Mouse (Mus musculus): ENCODE data around the gene Zranb3. TPM values are rescaled to one million over a fixed set of nuclear protein-coding genes. Genes with fewer than 3 reads are reported as not detected.

Zranb3 gene
- polyA plus RNA-seq, 1 experiment from 2014 or later = 11.3 TPM

- H3K4me1 ChIP-seq (replicated peaks; ENCODE audit: control insufficient read depth, insufficient read depth, low read length) = no peaks in the 10 kb centered on the region
- 70% methylated on average over 1 of the region's 2 CpGs for WGBS
- H3K36me3 ChIP-seq (ENCODE audit: control insufficient read depth, insufficient read depth, low read length) = no peaks in the 10 kb centered on the region
- no peak overlapping the region for H3K9ac ChIP-seq (ENCODE audit: low read depth, low read length)
- H3K27me3 ChIP-seq (ENCODE audit: control insufficient read depth, insufficient read depth, low read length) = no peaks in the 10 kb centered on the region
- no peak for DNase-seq (ENCODE audit: low spot score)
- no peak for ATAC-seq (ENCODE audit: low FRiP score)
- no peak overlapping the region for H3K27ac ChIP-seq (ENCODE audit: low read depth, low read length)
- no peaks in the 10 kb centered on the region for H3K9me3 ChIP-seq (ENCODE audit: control insufficient read depth, low read length)
- H3K4me2 ChIP-seq (replicated peaks; ENCODE audit: low read depth, low read length) = no peak overlapping the region
- no peak overlapping the region for H3K4me3 ChIP-seq (ENCODE audit: low read depth, low read length)
Observed at GRCm38 (mm10) chr1:128094686-128095085, 8.2 kb downstream of the Zranb3 start.

- Histone ChIP-seq H3K27ac (ENCODE audit: low read depth, low read length) (no peak overlapping the region), H3K4me3 (ENCODE audit: low read depth, low read length) (no peak overlapping the region), H3K4me2 (replicated peaks; ENCODE audit: low read depth, low read length) (no peak overlapping the region), H3K4me1 (replicated peaks; ENCODE audit: control insufficient read depth, insufficient read depth, low read length) (no peaks in the 10 kb centered on the region), H3K36me3 (ENCODE audit: control insufficient read depth, insufficient read depth, low read length) (no peaks in the 10 kb centered on the region), H3K9ac (ENCODE audit: low read depth, low read length) (no peak overlapping the region), H3K27me3 (ENCODE audit: control insufficient read depth, insufficient read depth, low read length) (no peaks in the 10 kb centered on the region), H3K9me3 (ENCODE audit: control insufficient read depth, low read length) (no peaks in the 10 kb centered on the region)
- WGBS = 82% methylated on average over 7 of the region's 7 CpGs
- DNase-seq (ENCODE audit: low spot score) (no peak), ATAC-seq (ENCODE audit: low FRiP score) (no peak)
Observed at GRCm38 (mm10) chr1:128082800-128083199, 20.0 kb downstream of the Zranb3 start.

- Histone ChIP-seq H3K9me3 (ENCODE audit: control insufficient read depth, low read length) (no peaks in the 10 kb centered on the region), H3K27me3 (ENCODE audit: control insufficient read depth, insufficient read depth, low read length) (no peaks in the 10 kb centered on the region), H3K27ac (ENCODE audit: low read depth, low read length) (no peak overlapping the region), H3K4me3 (ENCODE audit: low read depth, low read length) (no peak overlapping the region), H3K4me2 (replicated peaks; ENCODE audit: low read depth, low read length) (no peak overlapping the region), H3K4me1 (replicated peaks; ENCODE audit: control insufficient read depth, insufficient read depth, low read length) (no peaks in the 10 kb centered on the region), H3K36me3 (ENCODE audit: control insufficient read depth, insufficient read depth, low read length) (no peaks in the 10 kb centered on the region), H3K9ac (ENCODE audit: low read depth, low read length) (no peak overlapping the region)
- DNase-seq (ENCODE audit: low spot score) (no peak), ATAC-seq (ENCODE audit: low FRiP score) (no peak)
- WGBS = 92% methylated on average over 7 of the region's 7 CpGs
Observed at GRCm38 (mm10) chr1:128081873-128082272, 21.0 kb downstream of the Zranb3 start.

- Histone ChIP-seq H3K4me2 (replicated peaks; ENCODE audit: low read depth, low read length) (no peak overlapping the region), H3K36me3 (ENCODE audit: control insufficient read depth, insufficient read depth, low read length) (no peaks in the 10 kb centered on the region)
- 90% methylated on average over 5 of the region's 5 CpGs for WGBS
Observed at GRCm38 (mm10) chr1:128080936-128081696, 21.7 kb downstream of the Zranb3 start.

GRCm38 (mm10) chr1:128078646-128079045, 24.2 kb downstream of the Zranb3 start:
- no peak for ATAC-seq (ENCODE audit: low FRiP score)
- H3K9me3 ChIP-seq (ENCODE audit: control insufficient read depth, low read length) = no peaks in the 10 kb centered on the region
- no peak overlapping the region for H3K4me3 ChIP-seq (ENCODE audit: low read depth, low read length)
- no peak for DNase-seq (ENCODE audit: low spot score)
- no peaks in the 10 kb centered on the region for H3K27me3 ChIP-seq (ENCODE audit: control insufficient read depth, insufficient read depth, low read length)
- no peak overlapping the region for H3K27ac ChIP-seq (ENCODE audit: low read depth, low read length)
- no peaks in the 10 kb centered on the region for H3K4me1 ChIP-seq (replicated peaks; ENCODE audit: control insufficient read depth, insufficient read depth, low read length)
- no peak overlapping the region for H3K4me2 ChIP-seq (replicated peaks; ENCODE audit: low read depth, low read length)
- no peaks in the 10 kb centered on the region for H3K36me3 ChIP-seq (ENCODE audit: control insufficient read depth, insufficient read depth, low read length)
- H3K9ac ChIP-seq (ENCODE audit: low read depth, low read length) = no peak overlapping the region
- 97% methylated on average over 1 of the region's 1 CpGs for WGBS

More at GRCm38 (mm10) chr1:128080936-128081696, 21.7 kb downstream of the Zranb3 start:
- no peak overlapping the region for H3K9ac ChIP-seq (ENCODE audit: low read depth, low read length)
- no peaks in the 10 kb centered on the region for H3K27me3 ChIP-seq (ENCODE audit: control insufficient read depth, insufficient read depth, low read length)
- H3K4me1 ChIP-seq (replicated peaks; ENCODE audit: control insufficient read depth, insufficient read depth, low read length) = no peaks in the 10 kb centered on the region
- no peak overlapping the region for H3K27ac ChIP-seq (ENCODE audit: low read depth, low read length)
- no peak overlapping the region for H3K4me3 ChIP-seq (ENCODE audit: low read depth, low read length)
- ATAC-seq (ENCODE audit: low FRiP score) (no peak), DNase-seq (ENCODE audit: low spot score) (no peak)
- no peaks in the 10 kb centered on the region for H3K9me3 ChIP-seq (ENCODE audit: control insufficient read depth, low read length)

GRCm38 (mm10) chr1:128077788-128078187, 25.1 kb downstream of the Zranb3 start:
- no peaks in the 10 kb centered on the region for H3K9me3 ChIP-seq (ENCODE audit: control insufficient read depth, low read length)
- ATAC-seq (ENCODE audit: low FRiP score) (no peak), DNase-seq (ENCODE audit: low spot score) (no peak)
- no peaks in the 10 kb centered on the region for H3K4me1 ChIP-seq (replicated peaks; ENCODE audit: control insufficient read depth, insufficient read depth, low read length)
- no peaks in the 10 kb centered on the region for H3K27me3 ChIP-seq (ENCODE audit: control insufficient read depth, insufficient read depth, low read length)
- H3K4me2 ChIP-seq (replicated peaks; ENCODE audit: low read depth, low read length) = no peak overlapping the region
- H3K36me3 ChIP-seq (ENCODE audit: control insufficient read depth, insufficient read depth, low read length) = no peaks in the 10 kb centered on the region
- H3K27ac ChIP-seq (ENCODE audit: low read depth, low read length) = no peak overlapping the region
- no peak overlapping the region for H3K9ac ChIP-seq (ENCODE audit: low read depth, low read length)
- WGBS = 90% methylated on average over 2 of the region's 2 CpGs
- H3K4me3 ChIP-seq (ENCODE audit: low read depth, low read length) = no peak overlapping the region

- Histone ChIP-seq H3K27me3 (ENCODE audit: control insufficient read depth, insufficient read depth, low read length) (no peaks in the 10 kb centered on the region), H3K4me3 (ENCODE audit: low read depth, low read length) (no peak overlapping the region), H3K36me3 (ENCODE audit: control insufficient read depth, insufficient read depth, low read length) (no peaks in the 10 kb centered on the region), H3K9ac (ENCODE audit: low read depth, low read length) (no peak overlapping the region), H3K9me3 (ENCODE audit: control insufficient read depth, low read length) (no peaks in the 10 kb centered on the region), H3K4me2 (replicated peaks; ENCODE audit: low read depth, low read length) (no peak overlapping the region), H3K4me1 (replicated peaks; ENCODE audit: control insufficient read depth, insufficient read depth, low read length) (no peaks in the 10 kb centered on the region), H3K27ac (ENCODE audit: low read depth, low read length) (no peak overlapping the region)
- DNase-seq (ENCODE audit: low spot score) = no peak
- WGBS = 82% methylated on average over 8 of the region's 8 CpGs
- no peak for ATAC-seq (ENCODE audit: low FRiP score)
Observed at GRCm38 (mm10) chr1:128076791-128077479, 25.9 kb downstream of the Zranb3 start.

- DNase-seq (ENCODE audit: low spot score) = no peak
- H3K36me3 ChIP-seq (ENCODE audit: control insufficient read depth, insufficient read depth, low read length) = no peaks in the 10 kb centered on the region
- H3K4me1 ChIP-seq (replicated peaks; ENCODE audit: control insufficient read depth, insufficient read depth, low read length) = no peaks in the 10 kb centered on the region
- H3K9me3 ChIP-seq (ENCODE audit: control insufficient read depth, low read length) = no peaks in the 10 kb centered on the region
- 98% methylated on average over 6 of the region's 6 CpGs for WGBS
- H3K9ac ChIP-seq (ENCODE audit: low read depth, low read length) = no peak overlapping the region
- no peak overlapping the region for H3K27ac ChIP-seq (ENCODE audit: low read depth, low read length)
- no peaks in the 10 kb centered on the region for H3K27me3 ChIP-seq (ENCODE audit: control insufficient read depth, insufficient read depth, low read length)
- no peak overlapping the region for H3K4me3 ChIP-seq (ENCODE audit: low read depth, low read length)
- no peak for ATAC-seq (ENCODE audit: low FRiP score)
- H3K4me2 ChIP-seq (replicated peaks; ENCODE audit: low read depth, low read length) = no peak overlapping the region
Observed at GRCm38 (mm10) chr1:128073051-128073450, 29.8 kb downstream of the Zranb3 start.

- Histone ChIP-seq H3K36me3 (ENCODE audit: control insufficient read depth, insufficient read depth, low read length) (no peaks in the 10 kb centered on the region), H3K9ac (ENCODE audit: low read depth, low read length) (no peak overlapping the region), H3K4me2 (replicated peaks; ENCODE audit: low read depth, low read length) (no peak overlapping the region), H3K9me3 (ENCODE audit: control insufficient read depth, low read length) (no peaks in the 10 kb centered on the region), H3K4me1 (replicated peaks; ENCODE audit: control insufficient read depth, insufficient read depth, low read length) (no peaks in the 10 kb centered on the region), H3K4me3 (ENCODE audit: low read depth, low read length) (no peak overlapping the region), H3K27ac (ENCODE audit: low read depth, low read length) (no peak overlapping the region), H3K27me3 (ENCODE audit: control insufficient read depth, insufficient read depth, low read length) (no peaks in the 10 kb centered on the region)
- ATAC-seq (ENCODE audit: low FRiP score) (no peak), DNase-seq (ENCODE audit: low spot score) (no peak)
- WGBS = 93% methylated on average over 3 of the region's 3 CpGs
Observed at GRCm38 (mm10) chr1:128070003-128070402, 32.8 kb downstream of the Zranb3 start.

Data from hindbrain, embryonic 11.5 days (tissue).